Mouse (Mus musculus) forebrain, embryonic 14.5 days (tissue): ENCODE measurements around the gene Rbfox2. TPM values are rescaled to one million over a fixed set of nuclear protein-coding genes. Genes with fewer than 3 reads are reported as not detected.

Experiments
- ATAC-seq: fragments of 200-750 bp; cut with Nextera tagmentation; 2 replicates; pipeline ENCODE4 v1.8.0; 2017; ENCODE audit warnings: mild to moderate bottlenecking, moderate library complexity
- DNase-seq: peaks from one replicate; pipeline ENCODE4 v3.0.0-alpha.2; 2015; ENCODE audit warnings: low spot score
- H3K27ac ChIP-seq: fragments of 300-500 bp; sonication (generic); 2 replicates; pipeline ENCODE4 v1.5.1; 2014; ENCODE audit warnings: low read depth, mild to moderate bottlenecking, control low read depth, low read length, moderate library complexity
- H3K27me3 ChIP-seq: fragments of 300-500 bp; sonication (generic); replicated peaks from 2 replicates; pipeline ENCODE4 v1.6.1; 2014; ENCODE audit warnings: low read length, control low read depth, mixed read lengths; ENCODE audit not compliant: control insufficient read depth, insufficient read depth
- H3K36me3 ChIP-seq: fragments of 300-500 bp; sonication (generic); 2 replicates; pipeline ENCODE4 v1.6.1; 2014; ENCODE audit warnings: low read length, control low read depth; ENCODE audit not compliant: control insufficient read depth, insufficient read depth
- H3K4me1 ChIP-seq: fragments of 300-500 bp; sonication (generic); 2 replicates; pipeline ENCODE4 v1.6.1; 2014; ENCODE audit warnings: antibody characterized with exemption, low read length, control low read depth; ENCODE audit not compliant: control insufficient read depth, insufficient read depth
- H3K4me2 ChIP-seq: fragments of 300-500 bp; sonication (generic); 2 replicates; pipeline ENCODE4 v1.6.1; 2014; ENCODE audit warnings: mild to moderate bottlenecking, control low read depth, low read length
- H3K4me3 ChIP-seq: fragments of 300-500 bp; sonication (generic); 2 replicates; pipeline ENCODE4 v1.5.1; 2014; ENCODE audit warnings: low read depth, low read length, control low read depth
- H3K9ac ChIP-seq: fragments of 300-500 bp; sonication (generic); 2 replicates; pipeline ENCODE4 v1.6.1; 2014; ENCODE audit warnings: mild to moderate bottlenecking, low read length, control low read depth, moderate library complexity
- H3K9me3 ChIP-seq: fragments of 300-500 bp; sonication (generic); replicated peaks from 2 replicates; pipeline ENCODE4 v1.6.1; 2016; ENCODE audit warnings: low read length, control low read depth, mixed read lengths; ENCODE audit not compliant: control insufficient read depth
- WGBS: fragments of 180-500 bp; shearing (Covaris S2); extraction: QIAGEN DNeasy Blood & Tissue Kit; methylation state at CpG from one replicate; pipeline ENCODE4 v1.1.7; 2014; 5-methylcytosine and 5-hydroxymethylcytosine counted together
- polyA plus RNA-seq: library from polyadenylated mRNA; unstranded; fragments of >200 nt; fragmentation: Nextera tagmentation; extraction: Ambion mirVana; gene quantifications from 2 replicates; pipeline ENCODE4 v1.2.1, GENCODE M21; 2014

Rbfox2 gene
- polyA plus RNA-seq, 1 experiment from 2014 or later: 186 TPM

DNA sequence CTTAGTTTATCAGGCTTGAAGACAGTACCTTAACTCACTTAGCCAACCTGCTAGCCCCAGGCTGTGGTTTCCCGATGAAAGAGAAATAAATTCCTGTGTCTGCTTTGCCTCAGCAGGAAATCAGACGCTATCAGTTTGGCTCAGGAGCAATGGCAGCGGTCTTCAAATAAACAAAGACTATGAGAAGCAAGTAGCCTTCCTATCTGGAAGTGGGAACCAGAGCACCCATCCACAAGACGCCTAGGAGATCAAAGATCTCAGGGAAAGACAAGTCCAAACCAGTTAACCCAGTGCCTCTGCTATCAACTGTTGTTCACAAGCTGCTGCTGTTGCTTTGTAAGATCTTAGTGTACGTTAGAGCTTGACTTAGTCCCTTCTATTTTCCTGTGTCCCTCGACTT is 6.9 kb upstream of the Rbfox2 start:
- H3K9ac ChIP-seq: no peak overlapping the region
- H3K4me2 ChIP-seq: no peak overlapping the region
- H3K27ac ChIP-seq: no peak overlapping the region
- no peaks in the 10 kb centered on the region for H3K4me1 ChIP-seq
- no peak for ATAC-seq
- no peak for DNase-seq
- H3K36me3 ChIP-seq: no peaks in the 10 kb centered on the region
- no peaks in the 10 kb centered on the region for H3K27me3 ChIP-seq
- H3K4me3 ChIP-seq: no peak overlapping the region
- WGBS: 33% methylated on average over 6 of the region's 6 CpGs
- H3K9me3 ChIP-seq: no peaks in the 10 kb centered on the region

- Histone ChIP-seq H3K9me3 (no peaks in the 10 kb centered on the region), H3K27ac (no peak overlapping the region), H3K27me3 (no peaks in the 10 kb centered on the region), H3K36me3 (no peaks in the 10 kb centered on the region), H3K4me3 (no peak overlapping the region), H3K4me2 (no peak overlapping the region), H3K4me1 (no peaks in the 10 kb centered on the region), H3K9ac (no peak overlapping the region)
- ATAC-seq (no peak), DNase-seq (no peak)
- 95% methylated on average over 7 of the region's 7 CpGs for WGBS
Observed at GRCm38 (mm10) chr15:77312796-77313195, 6.0 kb upstream of the Rbfox2 start.

- DNase-seq: no peak
- no peak overlapping the region; the same call in 1 of the 2 replicates for H3K4me2 ChIP-seq
- H3K9ac ChIP-seq: no peak overlapping the region
- ATAC-seq: no peak
- no peak overlapping the region for H3K4me3 ChIP-seq
- H3K36me3 ChIP-seq: no peaks in the 10 kb centered on the region
- 79% methylated on average over 4 of the region's 4 CpGs for WGBS
- no peaks in the 10 kb centered on the region for H3K27me3 ChIP-seq
- no peaks in the 10 kb centered on the region for H3K9me3 ChIP-seq
- no peak overlapping the region for H3K27ac ChIP-seq
- peaks cover 16% of the 10 kb centered on the region for H3K4me1 ChIP-seq
Observed at GRCm38 (mm10) chr15:77307767-77308495, 1.1 kb upstream of the Rbfox2 start.

- Histone ChIP-seq H3K27ac (peak overlapping the region; percentile 93), H3K36me3 (0 out of 2 replicates have a peak, but pooled peaks cover 5% of the 10 kb centered on the region), H3K27me3 (no peaks in the 10 kb centered on the region), H3K9ac (peak overlapping the region; percentile 93), H3K4me3 (peak overlapping the region; percentile 93), H3K4me2 (peak overlapping the region; percentile 63), H3K4me1 (peaks cover 17% of the 10 kb centered on the region), H3K9me3 (no peaks in the 10 kb centered on the region)
- ATAC-seq (peak; percentile 41), DNase-seq (peak; percentile 66)
- under 1% methylated on average over 50 of the region's 54 CpGs for WGBS
Observed at GRCm38 (mm10) chr15:77305852-77306546, 805 bp downstream of the Rbfox2 start.

- ATAC-seq: no peak
- Histone ChIP-seq H3K9ac (peak overlapping the region; percentile 93), H3K27me3 (no peaks in the 10 kb centered on the region), H3K4me2 (peak overlapping the region; percentile 63), H3K4me1 (peaks cover 17% of the 10 kb centered on the region), H3K27ac (no peak overlapping the region), H3K36me3 (0 out of 2 replicates have a peak, but pooled peaks cover 5% of the 10 kb centered on the region), H3K9me3 (no peaks in the 10 kb centered on the region), H3K4me3 (peak overlapping the region; percentile 93)
- no peak for DNase-seq
- WGBS: 8% methylated on average over 3 of the region's 3 CpGs
Observed at GRCm38 (mm10) chr15:77304960-77305359, 1.8 kb downstream of the Rbfox2 start.

- 79% methylated on average over 6 of the region's 6 CpGs for WGBS
- no peaks in the 10 kb centered on the region for H3K9me3 ChIP-seq
- H3K27ac ChIP-seq: no peak overlapping the region
- H3K27me3 ChIP-seq: no peaks in the 10 kb centered on the region
- no peak for DNase-seq
- ATAC-seq: no peak
- no peak overlapping the region for H3K9ac ChIP-seq
- no peak overlapping the region for H3K4me2 ChIP-seq
- H3K4me1 ChIP-seq: peaks cover 17% of the 10 kb centered on the region
- H3K36me3 ChIP-seq: 0 out of 2 replicates have a peak, but pooled peaks cover 5% of the 10 kb centered on the region
- no peak overlapping the region for H3K4me3 ChIP-seq
Observed at GRCm38 (mm10) chr15:77301122-77301521, 5.7 kb downstream of the Rbfox2 start.

- WGBS: 72% methylated on average over 3 of the region's 3 CpGs
- ATAC-seq (no peak), DNase-seq (no peak)
Observed at GRCm38 (mm10) chr15:77298564-77298963, 8.2 kb downstream of the Rbfox2 start.

DNA sequence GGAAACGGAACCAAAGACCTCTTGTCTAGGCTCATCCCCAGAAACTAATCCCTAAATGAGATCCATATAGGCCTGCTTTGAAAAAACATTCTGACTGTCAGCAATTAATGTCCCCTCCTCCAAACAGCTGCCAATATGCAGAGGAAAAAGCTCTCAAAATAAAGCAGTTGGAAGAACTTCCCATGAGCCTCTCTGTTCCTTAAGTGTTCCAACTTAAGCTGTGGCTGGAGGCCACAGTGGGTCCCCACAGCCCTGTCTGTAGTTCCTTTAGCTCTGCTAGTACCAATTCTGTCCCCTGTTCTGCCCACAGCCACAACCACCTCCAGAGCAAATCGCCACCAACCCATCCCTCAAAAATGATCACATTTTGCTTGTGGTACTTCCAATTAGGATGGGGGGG is 10.2 kb downstream of the Rbfox2 start:
- Histone ChIP-seq H3K9me3 (no peaks in the 10 kb centered on the region), H3K27me3 (no peaks in the 10 kb centered on the region), H3K4me2 (no peak overlapping the region), H3K9ac (no peak overlapping the region), H3K4me1 (0 out of 2 replicates have a peak, but pooled peaks cover 2% of the 10 kb centered on the region), H3K27ac (no peak overlapping the region), H3K36me3 (0 out of 2 replicates have a peak, but pooled peaks cover 5% of the 10 kb centered on the region), H3K4me3 (no peak overlapping the region)
- ATAC-seq (no peak), DNase-seq (peak; percentile 39)
- 58% methylated on average over 2 of the region's 2 CpGs for WGBS

More at GRCm38 (mm10) chr15:77298564-77298963, 8.2 kb downstream of the Rbfox2 start:
- Histone ChIP-seq H3K9ac (no peak overlapping the region), H3K4me2 (no peak overlapping the region), H3K27ac (no peak overlapping the region), H3K9me3 (no peaks in the 10 kb centered on the region), H3K36me3 (0 out of 2 replicates have a peak, but pooled peaks cover 5% of the 10 kb centered on the region), H3K27me3 (no peaks in the 10 kb centered on the region), H3K4me1 (peaks cover 2% of the 10 kb centered on the region; the same call in 1 of the 2 replicates), H3K4me3 (no peak overlapping the region)

DNA sequence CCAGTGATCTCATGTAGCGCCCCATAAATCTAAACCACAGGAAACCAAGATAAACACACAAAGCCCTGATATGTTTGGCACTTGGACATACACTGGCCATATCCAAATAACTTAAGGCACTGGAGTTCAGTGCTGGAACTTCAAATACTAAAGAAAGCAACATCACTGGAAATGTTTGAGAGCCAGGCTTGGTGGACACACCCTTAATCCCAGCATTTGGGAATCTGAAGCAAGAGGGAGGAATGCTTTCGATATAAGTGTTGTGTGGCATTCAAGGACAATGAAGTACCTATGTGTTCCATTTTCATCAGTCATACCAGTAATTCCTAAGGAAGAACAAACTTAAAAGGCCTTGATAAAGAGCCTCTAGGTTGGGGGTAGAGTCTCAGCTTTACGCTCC is 13.3 kb downstream of the Rbfox2 start:
- no peaks in the 10 kb centered on the region for H3K9me3 ChIP-seq
- H3K4me2 ChIP-seq: no peak overlapping the region
- WGBS: 96% methylated on average over 3 of the region's 3 CpGs
- DNase-seq (no peak), ATAC-seq (no peak)
- H3K9ac ChIP-seq: no peak overlapping the region
- H3K27ac ChIP-seq: no peak overlapping the region
- H3K36me3 ChIP-seq: no peaks in the 10 kb centered on the region
- H3K27me3 ChIP-seq: no peaks in the 10 kb centered on the region
- 0 out of 2 replicates have a peak, but pooled peaks cover 2% of the 10 kb centered on the region for H3K4me1 ChIP-seq
- no peak overlapping the region for H3K4me3 ChIP-seq
